Mouse (Mus musculus) MEL (cell line): ENCODE results near the gene Gm20388. TPM values are rescaled to one million over a fixed set of nuclear protein-coding genes. Genes with fewer than 3 reads are reported as not detected.

ENCODE experiments used
- DNase-seq: peaks from one replicate; pipeline ENCODE4 v3.0.0; 2011; ENCODE audit warnings: low read depth, low spot score
- H3K27ac ChIP-seq: 2 replicates; pipeline ENCODE4 v1.5.1; 2012; ENCODE audit warnings: low read depth, mild to moderate bottlenecking, control low read depth, low read length, moderate library complexity; ENCODE audit not compliant: control insufficient read depth
- H3K27me3 ChIP-seq, 2 experiments: fragments of 150-350 bp in 1 of 2; sonication (generic) in 1 of 2; 2 replicates each; pipeline ENCODE4 v1.6.1; 2012; ENCODE audit warnings: low read length in 2 of 2, mild to moderate bottlenecking in 2 of 2, improper control_type of control experiment in 1 of 2, moderate library complexity in 1 of 2; ENCODE audit not compliant: insufficient read depth in 2 of 2, control insufficient read depth in 1 of 2
- H3K36me3 ChIP-seq, 2 experiments: 2 replicates each; pipeline ENCODE4 v1.6.1; 2012 to 2014; ENCODE audit warnings: low read length in 2 of 2, improper control_type of control experiment in 1 of 2, inconsistent platforms in 1 of 2, mild to moderate bottlenecking in 1 of 2; ENCODE audit not compliant: insufficient read depth in 2 of 2, control insufficient read depth in 1 of 2
- H3K4me1 ChIP-seq, 2 experiments: fragments of 150-350 bp in 1 of 2; sonication (generic) in 1 of 2; 2 replicates each; pipeline ENCODE4 v1.6.1; 2012; ENCODE audit warnings: low read length in 2 of 2, improper control_type of control experiment in 1 of 2, mild to moderate bottlenecking in 1 of 2; ENCODE audit not compliant: insufficient read depth in 2 of 2, control insufficient read depth in 1 of 2
- H3K4me3 ChIP-seq, 2 experiments: fragments of 150-350 bp in 1 of 2; sonication (generic) in 1 of 2; 2 replicates each; pipeline ENCODE4 v1.5.1; 2012; ENCODE audit warnings: low read depth in 2 of 2, low read length in 2 of 2, mild to moderate bottlenecking in 2 of 2, moderate library complexity in 2 of 2, control low read depth in 1 of 2, improper control_type of control experiment in 1 of 2; ENCODE audit not compliant: control insufficient read depth in 1 of 2, insufficient read depth in 1 of 2
- H3K79me2 ChIP-seq: 2 replicates; pipeline ENCODE4 v1.6.1; 2012; ENCODE audit warnings: mild to moderate bottlenecking, low read length, moderate library complexity; ENCODE audit not compliant: control insufficient read depth, poor library complexity, insufficient read depth
- H3K9ac ChIP-seq: 2 replicates; pipeline ENCODE4 v1.6.1; 2012; ENCODE audit warnings: low read depth, mild to moderate bottlenecking, control low read depth, low read length, moderate library complexity; ENCODE audit not compliant: control insufficient read depth, poor library complexity, severe bottlenecking
- H3K9me3 ChIP-seq: fragments of 150-350 bp; sonication (generic); replicated peaks from 2 replicates; pipeline ENCODE4 v1.6.1; 2012; ENCODE audit warnings: mild to moderate bottlenecking, low read length, improper control_type of control experiment, moderate library complexity; ENCODE audit not compliant: insufficient read depth
- BHLHE40 ChIP-seq: IDR thresholded peaks from 2 replicates; pipeline ENCODE4 v1.6.1; 2012; ENCODE audit warnings: low read depth, mild to moderate bottlenecking, inconsistent platforms, low read length, improper control_type of control experiment, borderline replicate concordance
- CHD1 ChIP-seq: IDR thresholded peaks from 2 replicates; pipeline ENCODE4 v1.6.1; 2012; ENCODE audit warnings: low read depth, mild to moderate bottlenecking, inconsistent platforms, low read length, improper control_type of control experiment
- CTCF ChIP-seq, 3 experiments: IDR thresholded peaks in 2 of 3; conservative IDR thresholded peaks in 1 of 3; 2 replicates each; pipeline ENCODE4 v1.5.1; 2011 to 2012; ENCODE audit warnings: low read length in 3 of 3, low read depth in 2 of 3, mild to moderate bottlenecking in 2 of 3, improper control_type of control experiment in 1 of 3, inconsistent platforms in 1 of 3, mixed read lengths in 1 of 3, moderate library complexity in 1 of 3; ENCODE audit not compliant: control insufficient read depth in 1 of 3, insufficient read depth in 1 of 3, poor library complexity in 1 of 3, severe bottlenecking in 1 of 3
- E2F4 ChIP-seq: IDR thresholded peaks from 2 replicates; pipeline ENCODE4 v1.6.1; 2011; ENCODE audit warnings: low read depth, low read length, improper control_type of control experiment, borderline replicate concordance
- ELF1 ChIP-seq: IDR thresholded peaks from 2 replicates; pipeline ENCODE4 v1.6.1; 2014; ENCODE audit warnings: low read depth, mild to moderate bottlenecking, inconsistent platforms, low read length, improper control_type of control experiment, moderate library complexity
- ETS1 ChIP-seq: IDR thresholded peaks from 2 replicates; pipeline ENCODE4 v1.6.1; 2012; ENCODE audit warnings: low read depth, mild to moderate bottlenecking, inconsistent platforms, low read length, improper control_type of control experiment, moderate library complexity
- GABPA ChIP-seq: IDR thresholded peaks from 2 replicates; pipeline ENCODE4 v1.6.1; 2012; ENCODE audit warnings: low read depth, mild to moderate bottlenecking, inconsistent platforms, low read length, improper control_type of control experiment, moderate library complexity
- KAT2A ChIP-seq: conservative IDR thresholded peaks from 2 replicates; pipeline ENCODE4 v1.6.1; 2012; ENCODE audit warnings: low read depth, low read length, improper control_type of control experiment, inconsistent platforms
- MAX ChIP-seq: IDR thresholded peaks from 2 replicates; pipeline ENCODE4 v1.6.1; 2011; ENCODE audit warnings: low read length, improper control_type of control experiment
- MYB ChIP-seq: IDR thresholded peaks from 2 replicates; pipeline ENCODE4 v1.6.1; 2011; ENCODE audit warnings: mild to moderate bottlenecking, low read depth, low read length, improper control_type of control experiment
- NELFE ChIP-seq: IDR thresholded peaks from 2 replicates; pipeline ENCODE4 v1.6.1; 2011; ENCODE audit warnings: low read depth, low read length, improper control_type of control experiment
- POLR2A ChIP-seq, 2 experiments: IDR thresholded peaks; 2 replicates each; pipeline ENCODE4 v1.6.1; 2011 to 2012; ENCODE audit warnings: low read length in 2 of 2, mild to moderate bottlenecking in 2 of 2, control low read depth in 1 of 2, improper control_type of control experiment in 1 of 2, low read depth in 1 of 2, moderate library complexity in 1 of 2; ENCODE audit not compliant: control insufficient read depth in 1 of 2, insufficient read depth in 1 of 2, poor library complexity in 1 of 2
- POLR2AphosphoS2 ChIP-seq: IDR thresholded peaks from 2 replicates; pipeline ENCODE4 v1.6.1; 2011; ENCODE audit warnings: low read length, improper control_type of control experiment
- POLR2AphosphoS5 ChIP-seq: IDR thresholded peaks from 2 replicates; pipeline ENCODE4 v1.6.1; 2012; ENCODE audit warnings: low read depth, borderline replicate concordance, mild to moderate bottlenecking, inconsistent platforms, low read length, moderate library complexity, mixed read lengths
- RAD21 ChIP-seq: IDR thresholded peaks from 2 replicates; pipeline ENCODE4 v1.6.1; 2011; ENCODE audit warnings: mild to moderate bottlenecking, low read depth, low read length, improper control_type of control experiment
- SIN3A ChIP-seq: IDR thresholded peaks from 2 replicates; pipeline ENCODE4 v1.6.1; 2012; ENCODE audit warnings: low read length, improper control_type of control experiment, inconsistent platforms
- SMC3 ChIP-seq: IDR thresholded peaks from 2 replicates; pipeline ENCODE4 v1.6.1; 2011; ENCODE audit warnings: low read depth, low read length, improper control_type of control experiment
- TBP ChIP-seq: IDR thresholded peaks from 2 replicates; pipeline ENCODE4 v1.8.0; 2011; ENCODE audit warnings: low read depth, low read length, improper control_type of control experiment
- TCF12 ChIP-seq: IDR thresholded peaks from 2 replicates; pipeline ENCODE4 v1.6.1; 2014; ENCODE audit warnings: low read depth, mild to moderate bottlenecking, inconsistent platforms, low read length, improper control_type of control experiment, moderate library complexity
- ZC3H11A ChIP-seq: IDR thresholded peaks from 2 replicates; pipeline ENCODE4 v1.6.1; 2012; ENCODE audit warnings: low read depth, mild to moderate bottlenecking, inconsistent platforms, low read length, improper control_type of control experiment
- ZMIZ1 ChIP-seq: IDR thresholded peaks from 2 replicates; pipeline ENCODE4 v1.6.1; 2012; ENCODE audit warnings: low read depth, mild to moderate bottlenecking, inconsistent platforms, low read length, improper control_type of control experiment, moderate library complexity
- ZNF384 ChIP-seq: IDR thresholded peaks from 2 replicates; pipeline ENCODE4 v1.6.1; 2012; ENCODE audit warnings: low read depth, mild to moderate bottlenecking, inconsistent platforms, low read length, improper control_type of control experiment
- polyA plus RNA-seq, 2 experiments: library from polyadenylated mRNA; stranded (reverse) in 1 of 2; unstranded in 1 of 2; fragments of >175 nt in 1 of 2; fragments of >200 nt in 1 of 2; gene quantifications; 2 replicates each; pipeline versions ENCODE4 v1.2.1 to v1.2.4; 2012; ENCODE audit warnings: low replicate concordance in 2 of 2, low read depth in 1 of 2; ENCODE audit not compliant: insufficient read length in 2 of 2, insufficient read depth in 1 of 2, missing spikeins in 1 of 2
- total RNA-seq: library from RNA; depleted of rRNA; stranded (reverse); fragments of 300-350 nt; gene quantifications from 2 replicates; pipeline ENCODE4 v1.2.3, GENCODE M21; 2012

Gene Gm20388
- total and polyA plus RNA-seq, 3 experiments: 11.1 to 17.8 TPM; not detected in 1

- TF ChIP-seq BHLHE40: no peak
These were observed 2425.1 kb downstream of the Gm20388 start (continued) for GRCm38 (mm10) chr8:122335638-122336250.

- Histone ChIP-seq H3K4me3 (no peak overlapping the region), H3K36me3 (peaks cover 0 to 26% of the 10 kb centered on the region in 2 experiments; a peak in 3 of 4 replicates), H3K9ac (no peak overlapping the region), H3K27me3 (no peaks in the 10 kb centered on the region), H3K79me2 (no peaks in the 10 kb centered on the region), H3K4me1 (peaks cover 0 to 18% of the 10 kb centered on the region in 2 experiments; a peak in 2 of 4 replicates), H3K27ac (no peak overlapping the region), H3K9me3 (no peaks in the 10 kb centered on the region)
- DNase-seq: no peak
- TF ChIP-seq MYB (no peak), POLR2AphosphoS5 (no peak), NELFE (no peak)
These were observed 2425.7 kb downstream of the Gm20388 start for GRCm38 (mm10) chr8:122336251-122336910.

DNA sequence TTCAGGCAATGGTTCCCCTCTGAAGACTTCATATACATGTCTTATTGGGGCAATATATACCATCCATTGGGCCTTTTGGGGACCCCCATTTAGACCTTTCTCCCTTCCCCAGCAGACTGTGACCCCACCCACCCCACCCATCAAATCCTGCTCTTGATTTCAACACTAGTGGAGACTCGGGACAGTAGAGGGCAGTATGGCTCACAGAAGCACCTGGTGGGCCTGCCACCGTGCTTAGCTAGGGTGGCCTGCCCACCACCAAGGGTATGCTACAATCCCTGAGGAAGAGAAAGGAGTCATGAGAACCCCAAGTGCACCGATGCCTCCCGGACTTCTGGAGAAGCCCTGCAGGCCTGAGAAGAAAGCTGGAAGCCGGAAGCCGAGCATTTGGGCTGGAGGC is 2428.2 kb downstream of the Gm20388 start:
- Histone ChIP-seq H3K79me2 (no peaks in the 10 kb centered on the region; the same call in 1 of the 2 replicates), H3K27ac (no peak overlapping the region), H3K4me3 (no peak overlapping the region), H3K9ac (no peak overlapping the region), H3K36me3 (peaks cover 12% of the 10 kb centered on the region in 2 experiments), H3K4me1 (peaks cover 0 to 40% of the 10 kb centered on the region in 2 experiments; a peak in 3 of 4 replicates), H3K27me3 (no peaks in the 10 kb centered on the region), H3K9me3 (no peaks in the 10 kb centered on the region)
- DNase-seq: peak; percentile 25
- TF ChIP-seq POLR2AphosphoS2: peak; percentile 30
- no peak for TF ChIP-seq ZMIZ1
- no peak for TF ChIP-seq KAT2A
- no peak for TF ChIP-seq GABPA
- TF ChIP-seq CTCF (IDR thresholded peaks at IDR 0.05 in 2 of 3, conservative IDR thresholded peaks at IDR 0.05 in 1 of 3; ENCODE audit: control insufficient read depth in 1 of 3, insufficient read depth in 1 of 3, low read depth in 2 of 3, low read length in 3 of 3, poor library complexity in 1 of 3, severe bottlenecking in 1 of 3): peak in 2 of 3 experiments; percentile 21 to 40; a peak in 3 of 6 replicates
- TF ChIP-seq POLR2A (IDR thresholded peaks at IDR 0.05; ENCODE audit: control insufficient read depth in 1 of 2, insufficient read depth in 1 of 2, low read depth in 1 of 2, low read length in 2 of 2, poor library complexity in 1 of 2): peak in 1 of 2 experiments; percentile 19; a peak in 2 of 4 replicates

- Histone ChIP-seq H3K79me2 (no peaks in the 10 kb centered on the region; the same call in 1 of the 2 replicates), H3K36me3 (peaks cover 0 to 15% of the 10 kb centered on the region in 2 experiments; a peak in 2 of 4 replicates), H3K27ac (peak overlapping the region; percentile 92), H3K4me1 (peaks cover 0 to 47% of the 10 kb centered on the region in 2 experiments; a peak in 3 of 4 replicates), H3K4me3 (no peak overlapping the region), H3K27me3 (no peaks in the 10 kb centered on the region), H3K9ac (peak overlapping the region; percentile 7; the same call in 1 of the 2 replicates), H3K9me3 (no peaks in the 10 kb centered on the region)
- DNase-seq: peak; percentile 84
- TF ChIP-seq ELF1: peak; percentile 45; the same call in 1 of the 2 replicates
- TF ChIP-seq ZNF384: no peak
- TF ChIP-seq POLR2AphosphoS5: no peak
- no peak for TF ChIP-seq SMC3
- no peak for TF ChIP-seq SIN3A
- no peak for TF ChIP-seq E2F4
- TF ChIP-seq MYB: no peak
- TF ChIP-seq ETS1: no peak
- no peak for TF ChIP-seq TCF12
- peak in 1 of 2 experiments; percentile 29; a peak in 1 of 4 replicates for TF ChIP-seq POLR2A (IDR thresholded peaks at IDR 0.05; ENCODE audit: control insufficient read depth in 1 of 2, insufficient read depth in 1 of 2, low read depth in 1 of 2, low read length in 2 of 2, poor library complexity in 1 of 2)
- TF ChIP-seq MAX: no peak
- no peak for TF ChIP-seq TBP
- TF ChIP-seq ZC3H11A: no peak
- no peak for TF ChIP-seq KAT2A
- no peak for TF ChIP-seq RAD21
- TF ChIP-seq CHD1: no peak
These were observed 2430.1 kb downstream of the Gm20388 start for GRCm38 (mm10) chr8:122340761-122341160.
